Mouse (Mus musculus) hindlimb bud, embryonic 11.5 days (tissue): Measurements from ENCODE around the gene Creb3l4.

Experiments used
- DNase-seq: peaks from one replicate; pipeline ENCODE4 v3.0.0-alpha.2; 2012; ENCODE audit warnings: low read depth, low spot score; ENCODE audit errors: extremely low spot score

The Creb3l4 gene

DNA sequence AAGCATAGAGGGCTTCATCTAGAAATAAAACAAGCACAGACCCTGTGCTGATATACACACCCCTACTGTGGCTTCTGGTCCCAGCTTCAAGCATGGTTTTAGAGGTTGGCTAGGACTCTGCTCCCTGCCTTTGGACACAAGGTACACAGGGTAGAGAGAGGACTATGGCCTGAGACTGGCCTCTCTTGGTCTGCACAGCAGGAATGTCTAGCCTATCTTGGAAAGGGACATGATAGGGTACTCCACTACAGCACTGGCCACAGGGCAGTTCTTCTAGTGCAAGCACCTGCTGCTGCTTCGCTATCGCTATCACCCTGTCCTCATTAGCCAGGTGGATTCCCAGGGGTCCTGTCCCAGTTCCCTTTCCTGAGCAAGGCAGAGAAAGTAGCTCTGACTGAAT lies 2.1 kb downstream of the Creb3l4 start:
- DNase-seq = no peak

- no peak for DNase-seq
These were observed 11.6 kb downstream of the Creb3l4 start, which contains the start of gene Jtb for GRCm38 (mm10) chr3:90231507-90232333. Jtb (plus strand) TSS chr3:90231597.

GRCm38 (mm10) chr3:90231075-90231474 lies 12.2 kb downstream of the Creb3l4 start:
- DNase-seq = no peak

DNA sequence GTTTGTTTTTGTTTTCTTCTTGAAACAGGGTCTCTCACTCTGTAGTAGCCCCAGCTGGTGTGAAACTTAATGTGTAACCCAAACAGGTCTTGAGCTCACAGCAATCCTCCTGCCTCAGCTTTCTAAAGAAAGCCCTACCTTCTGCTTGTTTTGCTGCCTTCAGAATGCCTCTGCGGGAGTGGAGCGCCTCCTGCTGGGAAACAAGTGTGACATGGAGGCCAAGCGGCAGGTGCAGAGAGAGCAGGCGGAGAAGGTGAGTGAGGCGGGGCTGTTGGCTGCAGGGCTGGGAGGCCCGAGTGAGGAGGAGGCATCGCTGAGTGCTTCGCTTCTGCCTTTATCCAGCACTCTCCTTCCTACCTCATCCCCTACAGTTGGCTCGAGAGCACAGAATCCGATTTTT lies 19.0 kb downstream of the Creb3l4 start:
- DNase-seq = no peak

DNA sequence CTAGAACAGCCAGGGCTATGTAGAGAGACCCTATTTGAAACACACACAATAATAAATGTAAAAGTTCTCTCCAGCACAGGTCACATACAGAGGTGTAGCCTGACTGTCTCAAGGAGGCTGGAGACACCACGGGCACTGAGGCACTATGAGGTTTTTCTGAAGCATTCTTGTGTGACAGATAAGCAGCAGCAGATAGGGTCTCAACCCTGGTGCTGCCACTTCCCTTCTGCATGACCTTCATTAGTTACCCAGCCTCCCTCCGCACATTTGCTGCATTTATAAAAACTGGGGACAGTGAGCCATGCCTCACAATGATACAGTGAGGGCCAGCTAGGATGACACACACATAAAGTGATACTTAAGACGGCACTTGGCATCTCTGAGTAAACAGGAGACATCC lies 20.4 kb downstream of the Creb3l4 start:
- DNase-seq = no peak

DNA sequence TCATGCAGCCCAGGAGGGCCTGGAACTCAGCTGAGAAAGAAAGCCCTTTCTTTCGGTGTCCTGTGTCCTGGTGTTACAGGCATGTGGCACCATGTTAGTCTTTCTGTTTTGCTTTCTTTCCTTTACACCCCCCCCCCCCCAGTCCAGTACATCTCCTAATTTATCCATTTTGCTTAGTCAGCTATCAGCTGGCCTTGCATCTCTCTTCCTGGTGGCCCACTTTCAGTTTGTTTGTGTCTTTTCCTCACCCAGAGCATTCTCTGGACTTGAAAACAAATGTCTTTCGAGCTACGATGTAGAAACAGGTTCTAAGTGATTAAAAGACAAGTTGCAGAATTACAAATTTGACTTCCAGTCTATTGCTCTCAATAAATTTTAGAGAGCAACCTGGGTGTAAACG lies 20.9 kb downstream of the Creb3l4 start:
- no peak for DNase-seq

GRCm38 (mm10) chr3:90221123-90221522 lies 22.2 kb downstream of the Creb3l4 start:
- DNase-seq = no peak

DNA sequence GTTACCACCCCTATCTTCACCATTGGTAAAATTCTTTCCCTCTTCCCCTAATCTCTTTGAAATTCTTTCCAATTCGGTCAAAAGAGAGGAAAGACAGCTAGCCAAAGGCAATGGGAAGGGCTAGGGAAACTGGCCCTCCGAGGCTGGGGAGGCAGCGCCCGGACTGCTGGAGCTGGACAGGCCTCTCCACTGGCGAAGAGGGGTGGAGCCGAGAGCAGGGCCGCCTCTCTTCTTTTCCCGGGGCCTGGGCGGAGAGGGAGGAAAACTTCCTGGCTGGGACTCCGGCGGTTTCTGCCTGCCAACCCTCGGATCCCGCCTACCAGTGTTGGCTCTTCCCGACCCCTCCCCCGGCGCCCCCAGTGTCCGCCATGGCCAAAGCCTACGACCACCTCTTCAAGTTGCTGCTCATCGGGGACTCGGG lies 22.8 kb downstream of the Creb3l4 start:
- DNase-seq = no peak

DNA sequence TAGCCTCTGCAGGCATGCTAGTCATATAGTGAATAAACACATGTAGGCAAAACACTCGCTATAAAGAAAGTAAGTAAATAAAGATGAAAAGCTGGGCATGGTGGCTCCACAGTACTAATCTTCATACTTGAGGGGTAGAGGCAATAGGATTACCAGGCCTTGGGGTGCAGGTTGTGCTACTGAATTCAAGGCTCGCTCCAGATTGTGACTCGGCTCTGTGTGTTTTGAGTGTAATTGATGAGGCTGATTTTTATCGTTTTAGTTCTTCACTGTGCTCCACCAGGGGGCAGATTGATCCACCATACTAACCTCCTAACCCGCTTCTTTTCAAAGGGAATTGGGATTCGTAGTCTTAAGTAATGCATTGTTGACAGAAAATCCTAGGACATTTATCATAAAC lies 23.2 kb downstream of the Creb3l4 start:
- DNase-seq = no peak

- no peak for DNase-seq
These were observed 27.4 kb downstream of the Creb3l4 start for GRCm38 (mm10) chr3:90215825-90216380.

- DNase-seq = no peak
These were observed 29.2 kb downstream of the Creb3l4 start for GRCm38 (mm10) chr3:90213956-90214684.

DNA sequence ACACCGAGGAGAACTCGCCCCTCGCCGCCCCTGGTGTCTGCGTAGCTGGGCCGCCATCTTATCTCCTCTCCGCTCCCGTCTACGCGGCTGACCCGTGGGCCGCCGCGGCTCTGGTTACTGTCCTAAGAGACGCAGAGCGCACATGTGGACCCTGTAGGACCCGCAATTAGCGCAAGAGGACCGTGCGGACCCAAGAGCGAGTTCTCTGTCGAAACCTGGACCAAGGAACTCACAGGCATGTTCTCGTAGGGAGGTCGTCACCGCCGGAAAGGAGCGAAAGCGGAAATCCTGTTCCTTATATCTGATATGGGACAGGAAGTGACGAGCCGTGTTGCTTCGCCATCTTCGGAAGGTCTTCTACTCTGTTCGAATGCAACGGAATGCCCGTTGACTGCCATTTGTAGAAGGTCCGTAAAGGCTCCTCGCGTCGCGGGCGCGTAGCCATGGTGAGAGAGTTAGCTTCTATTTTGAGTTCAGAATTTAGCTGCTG lies 29.9 kb downstream of the Creb3l4 start, which contains the start of the genes Rps27 and Rab13:
Gene Rps27 (minus strand): TSS at position 275 of the 490 bp plus-strand sequence.
Gene Rab13 (plus strand): TSS at position 319 of the 490 bp plus-strand sequence.
- DNase-seq = peak; percentile 96

- no peak for DNase-seq
These were observed 30.6 kb downstream of the Creb3l4 start for GRCm38 (mm10) chr3:90212723-90213122.

GRCm38 (mm10) chr3:90211475-90212398 lies 31.6 kb downstream of the Creb3l4 start:
- DNase-seq = no peak

DNA sequence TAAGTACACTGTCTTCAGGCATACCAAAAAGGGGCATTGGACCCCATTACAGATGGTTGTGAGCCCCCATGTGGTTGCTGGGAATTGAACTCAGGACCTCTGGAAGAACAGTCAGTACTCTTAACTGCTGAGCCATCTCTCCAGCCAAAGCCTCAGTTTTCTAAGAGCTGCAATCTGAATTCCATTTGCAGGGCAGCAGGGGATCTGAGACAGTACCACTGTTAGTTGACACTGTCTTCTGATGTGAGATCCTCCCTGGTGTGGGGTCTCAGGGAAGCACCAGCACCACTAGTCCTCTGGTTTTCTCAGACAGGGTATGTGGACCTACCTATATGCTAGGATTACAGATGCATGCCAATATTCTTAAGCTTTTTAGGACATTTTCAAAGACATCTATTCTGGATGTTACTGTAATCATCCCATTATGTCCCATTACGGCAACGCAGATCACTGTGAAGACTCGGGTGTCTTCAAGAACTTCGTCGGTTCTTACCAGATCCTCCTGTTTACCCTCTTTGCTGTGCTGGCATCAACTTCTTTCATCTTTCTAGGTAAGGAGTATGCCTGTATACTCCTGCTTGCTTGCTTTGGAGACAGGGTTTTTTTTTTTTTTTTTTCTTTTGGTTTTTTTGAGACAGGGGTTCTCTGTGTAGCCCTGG lies 33.3 kb downstream of the Creb3l4 start:
- no peak for DNase-seq

DNA sequence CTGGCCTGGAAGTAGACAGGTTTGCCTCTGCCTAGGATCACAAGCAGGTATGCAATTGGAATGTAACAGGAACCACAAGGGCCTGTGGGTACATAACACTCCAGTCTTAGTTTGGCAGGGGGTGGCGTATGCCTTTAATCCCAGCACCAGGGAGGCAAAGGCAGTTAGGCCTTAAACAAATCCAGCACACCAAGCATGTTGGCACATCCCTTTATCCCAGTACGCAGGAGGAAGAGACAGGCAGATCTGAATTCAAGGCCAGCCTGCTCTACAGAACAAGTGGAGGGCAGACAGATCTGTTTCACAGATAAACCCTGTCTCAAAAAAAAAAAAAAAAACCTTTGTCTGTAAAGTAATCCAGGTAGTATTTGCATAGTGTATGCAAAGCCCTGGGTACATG lies 34.6 kb downstream of the Creb3l4 start:
- no peak for DNase-seq

- DNase-seq = no peak
These were observed 38.7 kb downstream of the Creb3l4 start for GRCm38 (mm10) chr3:90204582-90204981.

- no peak for DNase-seq
These were observed 39.7 kb downstream of the Creb3l4 start for GRCm38 (mm10) chr3:90203619-90204018.

- no peak for DNase-seq
These were observed 40.4 kb downstream of the Creb3l4 start for GRCm38 (mm10) chr3:90202884-90203283.

GRCm38 (mm10) chr3:90197548-90197947 lies 45.8 kb downstream of the Creb3l4 start:
- no peak for DNase-seq
